Mouse (Mus musculus) forebrain, postnatal 0 days (tissue): ENCODE measurements around the gene Cngb1. TPM values are rescaled to one million over a fixed set of nuclear protein-coding genes. Genes with fewer than 3 reads are reported as not detected.

Source experiments
- ATAC-seq: fragments of 200-750 bp; cut with Nextera tagmentation; 2 replicates; pipeline ENCODE4 v1.8.0; 2017; ENCODE audit warnings: mild to moderate bottlenecking, moderate library complexity
- DNase-seq: peaks from one replicate; pipeline ENCODE4 v3.0.0-alpha.2; 2015
- H3K27ac ChIP-seq: fragments of 300-500 bp; sonication (generic); 2 replicates; pipeline ENCODE4 v1.5.1; 2014; ENCODE audit warnings: low read depth, mild to moderate bottlenecking, antibody characterized with exemption, low read length, moderate library complexity, mixed read lengths
- H3K27me3 ChIP-seq: fragments of 300-500 bp; sonication (generic); 2 replicates; pipeline ENCODE4 v1.6.1; 2014; ENCODE audit warnings: mild to moderate bottlenecking, low read length, mixed read lengths; ENCODE audit not compliant: insufficient read depth
- H3K36me3 ChIP-seq: fragments of 300-500 bp; sonication (generic); 2 replicates; pipeline ENCODE4 v1.6.1; 2014; ENCODE audit warnings: mild to moderate bottlenecking, moderate library complexity; ENCODE audit not compliant: insufficient read depth
- H3K4me1 ChIP-seq: fragments of 300-500 bp; sonication (generic); 2 replicates; pipeline ENCODE4 v1.6.1; 2014; ENCODE audit warnings: antibody characterized with exemption; ENCODE audit not compliant: insufficient read depth
- H3K4me2 ChIP-seq: fragments of 300-500 bp; sonication (generic); 2 replicates; pipeline ENCODE4 v1.6.1; 2014; ENCODE audit warnings: low read depth, mild to moderate bottlenecking, moderate library complexity
- H3K4me3 ChIP-seq: fragments of 300-500 bp; sonication (generic); 2 replicates; pipeline ENCODE4 v1.5.1; 2014; ENCODE audit warnings: low read depth, low read length, mixed read lengths
- H3K9ac ChIP-seq: fragments of 300-500 bp; sonication (generic); 2 replicates; pipeline ENCODE4 v1.6.1; 2014; ENCODE audit warnings: mild to moderate bottlenecking
- H3K9me3 ChIP-seq: fragments of 300-500 bp; sonication (generic); 2 replicates; pipeline ENCODE4 v1.6.1; 2016; ENCODE audit warnings: low read length
- CTCF ChIP-seq: sonication (generic); IDR thresholded peaks from 2 replicates; pipeline ENCODE4 v1.5.1; 2016; ENCODE audit warnings: antibody characterized with exemption, control low read depth, low read depth
- WGBS: fragments of 180-500 bp; shearing (Covaris S2); extraction: QIAGEN DNeasy Blood & Tissue Kit; methylation state at CpG from one replicate; pipeline ENCODE4 v1.1.7; 2014; 5-methylcytosine and 5-hydroxymethylcytosine counted together
- polyA plus RNA-seq: library from polyadenylated mRNA; unstranded; fragments of >200 nt; fragmentation: Nextera tagmentation; extraction: Ambion mirVana; gene quantifications from 2 replicates; pipeline ENCODE4 v1.2.1, GENCODE M21; 2015
- total RNA-seq: library from RNA; depleted of rRNA; stranded (reverse); fragments of >200 nt; gene quantifications from 2 replicates; pipeline ENCODE4 v1.2.3, GENCODE M21; 2014

Gene Cngb1
- total and polyA plus RNA-seq, 2 experiments from 2014 or later, result 0.33 to 1.2 TPM

DNA sequence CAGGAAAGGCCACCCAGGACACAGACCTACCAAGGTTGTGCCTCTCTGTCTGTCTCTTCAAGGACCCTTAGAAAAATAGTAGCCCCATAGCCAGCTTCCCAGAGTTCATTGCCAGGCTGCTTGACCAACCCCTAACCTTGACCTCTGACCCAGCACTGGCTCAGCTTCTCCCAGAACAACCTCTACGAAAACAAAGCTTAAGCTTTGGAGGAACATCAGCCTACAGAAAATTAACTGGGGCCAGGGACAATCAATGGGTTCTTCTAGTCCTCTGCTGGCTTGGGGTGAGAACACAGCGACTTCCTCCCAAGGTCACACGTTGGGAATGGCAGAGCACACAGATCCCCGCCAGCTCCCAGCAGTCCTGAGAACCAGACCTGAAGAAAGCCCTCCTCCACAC lies 859 bp downstream of the Cngb1 start:
- DNase-seq, result no peak
- 79% methylated on average over 4 of the region's 4 CpGs for WGBS
- Histone ChIP-seq H3K27ac (no peak overlapping the region), H3K4me2 (no peak overlapping the region), H3K36me3 (no peaks in the 10 kb centered on the region), H3K27me3 (no peaks in the 10 kb centered on the region), H3K4me3 (no peak overlapping the region), H3K9me3 (no peaks in the 10 kb centered on the region), H3K9ac (no peak overlapping the region), H3K4me1 (peaks cover under 1% of the 10 kb centered on the region)
- no peak for TF ChIP-seq CTCF
- ATAC-seq, result no peak

DNA sequence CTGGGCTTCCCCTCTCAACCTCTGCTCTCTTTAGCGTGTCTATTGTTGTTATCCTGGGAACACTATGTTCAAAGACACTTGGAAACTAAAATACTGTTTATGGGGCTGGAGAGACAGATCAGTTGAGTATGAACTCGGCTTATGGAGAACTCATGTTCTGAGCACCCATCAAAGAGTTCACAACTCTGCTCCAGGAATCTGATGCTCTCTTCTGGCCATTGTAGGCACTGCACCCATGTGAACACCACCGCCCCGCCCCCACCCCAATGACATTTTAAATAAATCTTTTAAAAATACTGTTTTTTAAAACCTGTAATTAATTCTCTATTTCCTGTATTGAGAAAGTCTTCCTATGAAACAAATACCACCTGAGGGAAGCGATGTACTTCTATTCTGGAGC lies 4.0 kb downstream of the Cngb1 start:
- DNase-seq, result peak; percentile 54
- ATAC-seq, result 0 out of 2 replicates have a peak, but pooled peaks have one; percentile 25
- no peak overlapping the region for H3K4me3 ChIP-seq
- 25% methylated on average over 5 of the region's 5 CpGs for WGBS
- H3K9me3 ChIP-seq, result no peaks in the 10 kb centered on the region
- TF ChIP-seq CTCF, result peak; percentile 67
- no peaks in the 10 kb centered on the region for H3K27me3 ChIP-seq
- no peaks in the 10 kb centered on the region for H3K4me1 ChIP-seq
- H3K4me2 ChIP-seq, result no peak overlapping the region
- H3K9ac ChIP-seq, result no peak overlapping the region
- no peak overlapping the region for H3K27ac ChIP-seq
- no peaks in the 10 kb centered on the region for H3K36me3 ChIP-seq

DNA sequence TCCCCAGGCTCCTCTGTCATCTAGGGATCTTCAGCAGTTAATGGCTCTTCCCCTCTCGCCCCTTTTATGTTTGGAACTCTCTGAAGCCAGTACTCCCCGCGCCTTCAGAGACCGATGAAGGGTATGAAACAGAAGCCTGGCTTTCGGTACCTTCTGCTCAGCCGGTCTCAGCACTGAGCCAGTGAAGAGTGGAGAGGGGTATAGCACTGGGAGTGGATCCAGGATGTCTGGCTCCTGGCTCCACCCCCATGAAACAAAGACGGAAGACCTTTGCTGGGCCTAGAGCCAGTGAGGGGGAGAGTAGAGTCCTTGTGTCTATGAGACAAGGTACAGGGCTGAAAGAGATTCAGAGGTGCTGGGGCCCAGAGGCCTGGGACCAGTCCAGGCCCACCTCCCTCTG lies 12.5 kb downstream of the Cngb1 start:
- no peaks in the 10 kb centered on the region for H3K36me3 ChIP-seq
- no peaks in the 10 kb centered on the region for H3K9me3 ChIP-seq
- H3K4me2 ChIP-seq, result no peak overlapping the region
- no peak for TF ChIP-seq CTCF
- ATAC-seq, result peak; percentile 66
- H3K9ac ChIP-seq, result no peak overlapping the region
- WGBS, result 50% methylated on average over 7 of the region's 7 CpGs
- 0 out of 2 replicates have a peak overlapping the region, but pooled peaks have one; percentile 29 for H3K27ac ChIP-seq
- no peak for DNase-seq
- H3K4me3 ChIP-seq, result no peak overlapping the region
- H3K4me1 ChIP-seq, result no peaks in the 10 kb centered on the region
- no peaks in the 10 kb centered on the region for H3K27me3 ChIP-seq

DNA sequence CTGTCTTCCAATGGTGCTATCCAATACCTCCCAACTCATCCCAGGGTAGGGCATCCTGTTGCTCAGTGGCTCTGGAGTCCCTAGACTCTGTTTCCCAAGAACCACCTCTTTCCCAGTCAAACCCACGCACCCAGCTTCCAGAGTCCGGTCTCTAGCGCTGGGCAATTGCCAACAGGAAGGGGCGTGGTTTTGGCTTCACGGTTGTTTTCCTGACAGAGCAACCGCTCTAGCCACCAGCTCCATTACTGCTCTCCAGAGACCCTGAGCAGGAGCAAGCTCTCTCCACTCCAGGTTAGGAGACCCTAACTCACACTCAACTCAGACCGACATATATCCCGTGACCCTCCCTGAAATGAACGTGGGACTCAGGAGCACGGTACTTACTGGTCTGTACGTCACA lies 13.2 kb downstream of the Cngb1 start:
- ATAC-seq, result no peak
- H3K9ac ChIP-seq, result no peak overlapping the region
- H3K36me3 ChIP-seq, result no peaks in the 10 kb centered on the region
- DNase-seq, result no peak
- H3K4me3 ChIP-seq, result no peak overlapping the region
- 79% methylated on average over 11 of the region's 11 CpGs for WGBS
- H3K4me1 ChIP-seq, result no peaks in the 10 kb centered on the region
- H3K27me3 ChIP-seq, result no peaks in the 10 kb centered on the region
- no peak overlapping the region for H3K4me2 ChIP-seq
- no peak for TF ChIP-seq CTCF
- no peak overlapping the region for H3K27ac ChIP-seq
- no peaks in the 10 kb centered on the region for H3K9me3 ChIP-seq

DNA sequence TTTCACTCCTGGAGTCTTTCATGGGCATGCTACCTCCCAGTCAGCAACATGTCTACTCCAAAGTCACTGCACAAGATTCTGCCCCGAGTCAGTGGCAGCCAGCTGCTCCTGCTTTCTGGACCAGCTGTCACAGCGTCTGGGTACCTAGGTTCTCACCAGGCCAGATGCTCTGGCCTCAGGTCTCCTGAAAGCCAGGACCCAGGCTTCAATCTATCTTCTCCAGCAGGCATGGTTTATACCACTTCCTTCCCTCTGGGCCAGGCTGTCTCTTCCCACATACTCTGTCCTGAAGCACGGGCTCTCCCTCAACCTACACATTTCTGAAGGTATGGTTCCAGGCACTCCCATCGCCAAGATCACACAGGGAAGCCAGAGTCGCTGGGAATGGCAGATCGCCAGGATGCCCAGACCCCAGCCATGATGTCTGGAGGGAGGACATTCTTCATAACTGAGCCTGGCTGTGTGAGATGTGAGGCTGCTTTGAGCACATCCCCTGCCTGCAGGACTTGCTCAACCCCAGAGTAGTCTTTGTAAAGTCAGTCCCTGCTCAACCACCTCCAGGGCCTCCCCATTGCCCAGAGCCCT lies 17.2 kb downstream of the Cngb1 start:
- Histone ChIP-seq H3K9me3 (no peaks in the 10 kb centered on the region), H3K27me3 (no peaks in the 10 kb centered on the region), H3K27ac (no peak overlapping the region), H3K9ac (no peak overlapping the region), H3K4me2 (no peak overlapping the region), H3K4me1 (no peaks in the 10 kb centered on the region), H3K36me3 (no peaks in the 10 kb centered on the region), H3K4me3 (no peak overlapping the region)
- TF ChIP-seq CTCF, result no peak
- ATAC-seq (no peak), DNase-seq (no peak)
- 77% methylated on average over 6 of the region's 6 CpGs for WGBS

DNA sequence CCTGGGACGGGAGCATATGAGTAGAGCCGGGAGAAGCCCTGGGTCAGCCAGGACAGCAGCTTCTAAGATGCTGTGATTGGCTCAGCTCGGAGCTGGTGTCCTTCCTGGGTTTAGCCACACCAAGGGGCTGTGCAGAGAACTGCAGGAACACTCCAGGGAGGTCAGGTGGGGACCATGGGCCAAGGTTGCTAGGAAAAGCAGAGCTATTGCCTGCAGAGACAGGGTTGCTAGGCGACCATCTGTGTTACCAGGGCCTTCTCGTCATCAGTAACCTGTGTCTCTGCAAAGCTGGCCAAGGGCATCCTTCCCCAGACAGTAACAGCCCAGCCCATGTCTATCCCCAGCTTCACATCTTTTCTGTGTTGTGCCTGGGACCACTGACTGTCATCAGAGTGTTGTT lies 24.9 kb downstream of the Cngb1 start:
- ATAC-seq (peak; percentile 90), DNase-seq (peak; percentile 19)
- 58% methylated on average over 5 of the region's 5 CpGs for WGBS
- no peaks in the 10 kb centered on the region for H3K27me3 ChIP-seq
- no peak overlapping the region for H3K9ac ChIP-seq
- no peak overlapping the region for H3K4me3 ChIP-seq
- no peaks in the 10 kb centered on the region for H3K9me3 ChIP-seq
- H3K36me3 ChIP-seq, result no peaks in the 10 kb centered on the region
- TF ChIP-seq CTCF, result 0 out of 2 replicates have a peak, but pooled peaks have one; percentile 4
- no peaks in the 10 kb centered on the region for H3K4me1 ChIP-seq
- no peak overlapping the region for H3K4me2 ChIP-seq
- no peak overlapping the region for H3K27ac ChIP-seq

DNA sequence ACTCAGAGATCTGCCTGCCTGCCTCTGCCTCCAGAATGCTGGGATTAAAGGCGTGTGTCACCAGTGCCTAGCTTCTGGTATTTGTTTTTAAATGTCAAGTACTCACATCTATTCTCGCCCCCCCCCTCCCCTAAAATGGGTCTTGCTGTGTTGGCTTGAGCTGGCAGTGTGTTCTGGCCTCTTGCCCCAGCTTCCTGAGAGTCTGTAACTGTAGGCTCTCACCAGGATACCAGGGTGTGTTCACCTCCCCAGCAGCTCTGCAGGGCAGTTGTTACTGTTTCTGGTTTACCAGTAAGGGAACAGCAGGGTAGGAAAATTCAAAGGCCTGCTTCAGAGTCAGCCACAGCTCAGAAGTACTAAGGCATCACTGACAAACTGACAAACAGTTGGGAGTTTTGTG lies 33.5 kb downstream of the Cngb1 start:
- Histone ChIP-seq H3K9ac (no peak overlapping the region), H3K27me3 (no peaks in the 10 kb centered on the region), H3K36me3 (no peaks in the 10 kb centered on the region), H3K4me3 (no peak overlapping the region), H3K27ac (no peak overlapping the region), H3K4me1 (no peaks in the 10 kb centered on the region), H3K4me2 (no peak overlapping the region), H3K9me3 (no peaks in the 10 kb centered on the region)
- no peak for ATAC-seq
- TF ChIP-seq CTCF, result no peak
- DNase-seq, result no peak
- 27% methylated on average over 2 of the region's 2 CpGs for WGBS
